Comparison of ENCODE assay signal across 8 mouse cellular contexts in genomic region chr14:118854371-118855114, GRCm38 (mm10).
DNase-seq lines count a peak whose midpoint lies in the region; ATAC-seq and TF ChIP-seq lines count a peak whose summit lies in the region.

No protein-coding gene starts in this region.

- H3K79me2 ChIP-seq in CH12.LX (replicated peaks; ENCODE audit: control insufficient read depth, extremely low read depth, insufficient read depth, poor library complexity, severe bottlenecking) = no peaks in the 10 kb centered on the region

- H3K27ac ChIP-seq in CH12.LX (ENCODE audit: insufficient read depth, low read depth) = no peak overlapping the region
- no peak overlapping the region for H3K27ac ChIP-seq in forebrain, embryonic 16.5 days (ENCODE audit: low read length)
- H3K27ac ChIP-seq in hindbrain, embryonic 11.5 days (ENCODE audit: low read depth, low read length) = no peak overlapping the region
- H3K27ac ChIP-seq in limb, embryonic 10.5 days = peak overlapping the region; percentile 69

- peak; percentile 67 for ATAC-seq in forebrain, embryonic 16.5 days
- ATAC-seq in hindbrain, embryonic 11.5 days (ENCODE audit: low FRiP score) = peak; percentile 85

- no peak for TF ChIP-seq CTCF in CH12.LX (conservative IDR thresholded peaks at IDR 0.05 in 1 of 2, IDR thresholded peaks at IDR 0.05 in 1 of 2; ENCODE audit: low read depth in 2 of 2, low read length in 2 of 2)

- TF ChIP-seq EP300 in CH12.LX (IDR thresholded peaks at IDR 0.05; ENCODE audit: low read length) = peak; percentile 43

- DNase-seq in CH12.LX (ENCODE audit: extremely low read depth) = peak; percentile 79
- peak; percentile 54 for DNase-seq in adrenal gland, postnatal 25 days
- peak; percentile 81 for DNase-seq in hindbrain, embryonic 11.5 days (ENCODE audit: low spot score)
- DNase-seq in limb, embryonic 10.5 days (ENCODE audit: low spot score) = peak; percentile 83
- DNase-seq in mesoderm, embryonic 11.5 days (ENCODE audit: low read depth, low spot score) = peak; percentile 66
- peak; percentile 52 for DNase-seq in right cerebral cortex, postnatal 4 days
- DNase-seq in yolk sac, embryonic 10.5 days (ENCODE audit: low spot score) = peak; percentile 50

- H3K9me3 ChIP-seq in CH12.LX (replicated peaks; ENCODE audit: low read length) = no peaks in the 10 kb centered on the region
- no peaks in the 10 kb centered on the region for H3K9me3 ChIP-seq in forebrain, embryonic 16.5 days (ENCODE audit: control insufficient read depth, low read length)
- H3K9me3 ChIP-seq in hindbrain, embryonic 11.5 days (ENCODE audit: control insufficient read depth, low read length) = no peaks in the 10 kb centered on the region
- no peaks in the 10 kb centered on the region for H3K9me3 ChIP-seq in limb, embryonic 10.5 days (replicated peaks)

- in situ Hi-C loops in CH12.LX (cut with MboI; ENCODE audit: low pct_ligation_motif_present, low pct_unique_long_range_greater_than_20kb, low sequenced_read_pairs) = no loop called here

- peak overlapping the region; percentile 43 for H3K4me2 ChIP-seq in CH12.LX (ENCODE audit: insufficient read depth, low read depth, poor library complexity, severe bottlenecking)
- peak overlapping the region; percentile 97 for H3K4me2 ChIP-seq in forebrain, embryonic 16.5 days (ENCODE audit: low read length)
- peak overlapping the region; percentile 97 for H3K4me2 ChIP-seq in hindbrain, embryonic 11.5 days (replicated peaks; ENCODE audit: low read depth, low read length)

- H3K27me3 ChIP-seq in CH12.LX (replicated peaks) = peaks cover 20% of the 10 kb centered on the region
- H3K27me3 ChIP-seq in forebrain, embryonic 16.5 days (replicated peaks; ENCODE audit: control insufficient read depth, insufficient read depth, low read length) = peaks cover 18% of the 10 kb centered on the region
- peaks cover 7% of the 10 kb centered on the region; the same call in 1 of the 2 replicates for H3K27me3 ChIP-seq in hindbrain, embryonic 11.5 days (ENCODE audit: control insufficient read depth, insufficient read depth, low read length)
- H3K27me3 ChIP-seq in limb, embryonic 10.5 days (ENCODE audit: low read depth, poor library complexity, severe bottlenecking) = peaks cover 45% of the 10 kb centered on the region

- no peak overlapping the region for H3K9ac ChIP-seq in CH12.LX (ENCODE audit: insufficient read depth, low read depth)
- H3K9ac ChIP-seq in forebrain, embryonic 16.5 days (replicated peaks; ENCODE audit: low read depth, low read length) = peak overlapping the region; percentile 42; the same call in 1 of the 2 replicates
- peak overlapping the region; percentile 42; the same call in 1 of the 2 replicates for H3K9ac ChIP-seq in hindbrain, embryonic 11.5 days (ENCODE audit: low read depth, low read length)

- dilution Hi-C loops in CH12.LX (cut with MboI; ENCODE audit: extremely low pct_ligation_motif_present, extremely low pct_unique_long_range_greater_than_20kb, low sequenced_read_pairs) = no loop called here

- no peaks in the 10 kb centered on the region for H3K36me3 ChIP-seq in CH12.LX (replicated peaks in 1 of 2; ENCODE audit: control insufficient read depth in 1 of 2, insufficient read depth in 1 of 2, low read length in 1 of 2)
- H3K36me3 ChIP-seq in forebrain, embryonic 16.5 days (ENCODE audit: control insufficient read depth, insufficient read depth) = no peaks in the 10 kb centered on the region
- no peaks in the 10 kb centered on the region for H3K36me3 ChIP-seq in hindbrain, embryonic 11.5 days (ENCODE audit: control insufficient read depth, insufficient read depth, low read length)
- no peaks in the 10 kb centered on the region for H3K36me3 ChIP-seq in limb, embryonic 10.5 days

- H3K4me1 ChIP-seq in CH12.LX (ENCODE audit: control insufficient read depth in 1 of 2, insufficient read depth in 2 of 2) = peaks cover 4 to 39% of the 10 kb centered on the region in 2 experiments; a peak in 3 of 4 replicates
- H3K4me1 ChIP-seq in forebrain, embryonic 16.5 days (replicated peaks; ENCODE audit: control insufficient read depth, insufficient read depth, low read length) = peaks cover 14% of the 10 kb centered on the region
- no peaks in the 10 kb centered on the region; the same call in 1 of the 2 replicates for H3K4me1 ChIP-seq in hindbrain, embryonic 11.5 days (replicated peaks; ENCODE audit: control insufficient read depth, insufficient read depth, low read length)
- peaks cover 53% of the 10 kb centered on the region for H3K4me1 ChIP-seq in limb, embryonic 10.5 days

- H3K4me3 ChIP-seq in CH12.LX (replicated peaks in 1 of 3; ENCODE audit: low read depth in 2 of 3, low read length in 2 of 3, poor library complexity in 1 of 3) = peak overlapping the region; percentile 10 to 48 (median 47)
- H3K4me3 ChIP-seq in forebrain, embryonic 16.5 days (replicated peaks; ENCODE audit: low read length) = peak overlapping the region; percentile 50
- peak overlapping the region; percentile 50 for H3K4me3 ChIP-seq in hindbrain, embryonic 11.5 days (ENCODE audit: low read depth, low read length)
- H3K4me3 ChIP-seq in limb, embryonic 10.5 days = peak overlapping the region; percentile 65

- TF ChIP-seq POLR2A in CH12.LX (IDR thresholded peaks at IDR 0.05; ENCODE audit: low read depth, low read length) = no peak

- TF ChIP-seq RAD21 in CH12.LX (IDR thresholded peaks at IDR 0.05; ENCODE audit: low read depth, low read length) = no peak

- WGBS in forebrain, embryonic 16.5 days = under 1% methylated on average over 48 of the region's 48 CpGs
- 1% methylated on average over 48 of the region's 48 CpGs for WGBS in hindbrain, embryonic 11.5 days
- WGBS in limb, embryonic 10.5 days = under 1% methylated on average over 46 of the region's 48 CpGs

TF ChIP-seq in CH12.LX, 34 proteins besides CTCF, POLR2A, EP300 and RAD21:
- TF ChIP-seq MEF2A (IDR thresholded peaks at IDR 0.05; ENCODE audit: borderline replicate concordance, low read depth, low read length) (peak; percentile 25; the same call in 1 of the 2 replicates), POLR2AphosphoS2 (IDR thresholded peaks at IDR 0.05; ENCODE audit: low read depth, low read length) (no peak), IRF4 (IDR thresholded peaks at IDR 0.05; ENCODE audit: low read depth, low read length) (peak; percentile 85), ZNF384 (IDR thresholded peaks at IDR 0.05; ENCODE audit: low read depth, low read length) (no peak), MAZ (IDR thresholded peaks at IDR 0.05; ENCODE audit: low read depth, low read length) (no peak)

Comparison
In these comparisons a context has a peak if more than half of its experiments do, and no peak if none do; other contexts are left out.
1. H3K4me2 ChIP-seq: peak in every context shown above with its lines; median percentile 97 in forebrain, embryonic 16.5 days; 97 in hindbrain, embryonic 11.5 days; 43 in CH12.LX.